Mouse (Mus musculus) megakaryocyte progenitor cell, adult 5-6 weeks (primary cell): ENCODE measurements around the gene Adgrb2. TPM values are rescaled to one million over a fixed set of nuclear protein-coding genes. Genes with fewer than 3 reads are reported as not detected.

Source experiments
- ATAC-seq: replicated peaks from 2 replicates; pipeline ENCODE4 v1.8.0; 2016; ENCODE audit warnings: mild to moderate bottlenecking, moderate TSS enrichment, inconsistent platforms; ENCODE audit not compliant: poor library complexity
- total RNA-seq, 2 experiments: library from RNA; stranded (forward) in 1 of 2; stranded (reverse) in 1 of 2; fragments of 157-497, 149-512 nt in 1 of 2; fragments of 200-1000 nt in 1 of 2; gene quantifications; 2 replicates each; pipeline versions ENCODE4 v1.2.3 to v1.2.4; 2015 to 2017

Gene Adgrb2
- total RNA-seq, 2 experiments from 2014 or later = not detected

DNA sequence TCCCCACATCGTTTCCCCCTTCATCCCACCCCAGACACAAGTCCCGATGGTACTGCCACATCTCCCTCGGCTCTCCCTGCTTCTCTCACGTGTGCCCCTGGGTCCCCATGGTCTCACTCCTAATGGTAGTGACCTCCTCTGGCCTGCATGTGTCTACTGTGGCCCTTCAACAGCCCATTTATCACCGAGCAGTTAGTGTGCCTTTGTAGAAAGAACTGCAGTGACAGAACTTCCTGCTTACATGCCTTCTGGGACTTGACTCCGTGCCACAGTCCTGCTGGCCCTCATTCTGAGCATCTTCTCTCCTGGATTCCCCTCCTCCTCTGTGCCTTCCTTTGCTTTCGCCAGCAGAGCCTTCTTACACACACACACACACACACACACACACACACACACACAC lies 78.5 kb downstream of the Adgrb2 start:
- no peak for ATAC-seq

DNA sequence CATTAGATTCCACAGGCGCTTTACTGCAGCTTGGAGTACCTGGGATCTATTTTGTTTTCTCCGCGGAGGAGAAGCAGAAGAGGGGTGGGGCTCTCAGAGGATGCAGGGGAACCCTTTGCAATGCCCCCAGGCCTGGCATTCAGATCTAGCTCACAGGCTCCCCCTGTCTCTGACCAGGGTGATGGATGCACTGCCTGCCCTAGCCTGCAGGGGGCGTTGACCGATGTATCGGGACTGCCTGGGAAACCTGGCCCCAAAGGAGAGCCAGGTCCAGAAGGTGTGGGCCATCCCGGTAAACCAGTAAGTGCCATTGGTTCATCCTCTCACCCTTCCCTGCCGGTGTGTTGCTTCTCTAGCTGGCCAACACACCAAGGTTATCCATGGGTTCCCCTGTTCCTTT lies 82.1 kb downstream of the Adgrb2 start:
- peak; percentile 71; the same call in 1 of the 2 replicates for ATAC-seq

DNA sequence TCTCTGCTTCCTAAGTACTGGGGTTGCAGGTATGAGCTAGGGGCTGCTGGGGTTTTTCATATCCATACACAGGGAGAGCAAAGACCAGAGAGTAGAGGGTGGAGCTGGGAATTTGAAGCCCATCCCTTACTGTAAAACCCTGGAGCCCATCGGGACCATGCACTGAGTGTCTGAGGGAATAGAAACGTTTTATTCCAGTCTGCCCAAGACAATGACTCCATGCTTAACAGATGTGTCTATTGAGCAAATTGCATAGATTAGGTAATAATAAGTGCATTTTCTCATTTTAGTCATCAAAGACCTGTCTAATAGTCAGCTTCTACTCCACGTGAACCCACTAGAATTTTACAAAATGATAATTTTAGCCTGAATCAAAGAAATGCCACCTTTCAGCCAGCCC lies 85.9 kb downstream of the Adgrb2 start:
- ATAC-seq = no peak

DNA sequence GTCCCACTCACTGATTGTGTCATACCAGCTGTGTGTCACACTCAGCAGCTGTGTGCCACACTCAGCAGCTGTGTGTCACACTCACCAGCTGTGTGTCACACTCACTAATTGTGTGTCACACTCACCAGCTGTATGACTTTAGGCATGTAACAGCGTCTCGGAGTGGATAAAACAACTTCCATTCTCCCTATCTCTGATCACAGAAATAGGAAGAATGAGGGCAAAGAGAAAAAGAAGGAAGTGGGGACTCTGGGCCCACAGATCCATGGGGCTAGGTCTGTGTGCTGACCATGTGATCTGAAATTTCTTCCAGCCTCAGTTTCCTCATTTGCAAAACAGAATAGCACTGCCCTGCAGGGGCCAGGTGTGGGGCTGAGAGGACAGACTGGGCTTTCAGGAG lies 87.1 kb downstream of the Adgrb2 start:
- ATAC-seq = no peak

Other genes with a start within 250 kb of the Adgrb2 start
- gene Khdrbs1, start 242.6 kb upstream of the Adgrb2 start, total RNA-seq (2015) = 104 and 118 TPM in 2 replicates
- 87.7 and 97.3 TPM in 2 replicates for gene Khdrbs1, start 242.6 kb upstream of the Adgrb2 start, total RNA-seq (2017)
- gene Ptp4a2, start 173.7 kb upstream of the Adgrb2 start, total RNA-seq (2015) = 310 and 335 TPM in 2 replicates
- gene Ptp4a2, start 173.7 kb upstream of the Adgrb2 start, total RNA-seq (2017) = 303 and 393 TPM in 2 replicates
- 0.05 and 0.49 TPM in 2 replicates for gene Spocd1, start 55.6 kb upstream of the Adgrb2 start, total RNA-seq (2015)
- 0.04 and 0.81 TPM in 2 replicates for gene Spocd1, start 55.6 kb upstream of the Adgrb2 start, total RNA-seq (2017)
- gene Col16a1, start 63.0 kb downstream of the Adgrb2 start, total RNA-seq (2015) = 0.24 and 1.1 TPM in 2 replicates
- 0.17 and 0.84 TPM in 2 replicates for gene Col16a1, start 63.0 kb downstream of the Adgrb2 start, total RNA-seq (2017)
- 39.4 and 51.8 TPM in 2 replicates for gene Pef1, start 117.7 kb downstream of the Adgrb2 start, total RNA-seq (2015)
- gene Pef1, start 117.7 kb downstream of the Adgrb2 start, total RNA-seq (2017) = 11.8 and 15.5 TPM in 2 replicates
- not detected in 2 replicates for gene Hcrtr1, start 154.5 kb downstream of the Adgrb2 start, total RNA-seq (2015)
- gene Hcrtr1, start 154.5 kb downstream of the Adgrb2 start, total RNA-seq (2017) = not detected in 2 replicates
- 1.5 and 3.1 TPM in 2 replicates for gene Tinagl1, start 190.3 kb downstream of the Adgrb2 start, total RNA-seq (2015)
- 1.6 and 2.3 TPM in 2 replicates for gene Tinagl1, start 190.3 kb downstream of the Adgrb2 start, total RNA-seq (2017)
- not detected in 2 replicates for gene Gm853, start 237.5 kb downstream of the Adgrb2 start, total RNA-seq (2015)
- gene Gm853, start 237.5 kb downstream of the Adgrb2 start, total RNA-seq (2017) = not detected in 2 replicates